Mouse (Mus musculus) lung, postnatal 10 days (tissue): ENCODE measurements around the gene Zfp1.

Experiments used
- DNase-seq: peaks from one replicate; pipeline ENCODE4 v3.0.0; 2021

Zfp1 gene

DNA sequence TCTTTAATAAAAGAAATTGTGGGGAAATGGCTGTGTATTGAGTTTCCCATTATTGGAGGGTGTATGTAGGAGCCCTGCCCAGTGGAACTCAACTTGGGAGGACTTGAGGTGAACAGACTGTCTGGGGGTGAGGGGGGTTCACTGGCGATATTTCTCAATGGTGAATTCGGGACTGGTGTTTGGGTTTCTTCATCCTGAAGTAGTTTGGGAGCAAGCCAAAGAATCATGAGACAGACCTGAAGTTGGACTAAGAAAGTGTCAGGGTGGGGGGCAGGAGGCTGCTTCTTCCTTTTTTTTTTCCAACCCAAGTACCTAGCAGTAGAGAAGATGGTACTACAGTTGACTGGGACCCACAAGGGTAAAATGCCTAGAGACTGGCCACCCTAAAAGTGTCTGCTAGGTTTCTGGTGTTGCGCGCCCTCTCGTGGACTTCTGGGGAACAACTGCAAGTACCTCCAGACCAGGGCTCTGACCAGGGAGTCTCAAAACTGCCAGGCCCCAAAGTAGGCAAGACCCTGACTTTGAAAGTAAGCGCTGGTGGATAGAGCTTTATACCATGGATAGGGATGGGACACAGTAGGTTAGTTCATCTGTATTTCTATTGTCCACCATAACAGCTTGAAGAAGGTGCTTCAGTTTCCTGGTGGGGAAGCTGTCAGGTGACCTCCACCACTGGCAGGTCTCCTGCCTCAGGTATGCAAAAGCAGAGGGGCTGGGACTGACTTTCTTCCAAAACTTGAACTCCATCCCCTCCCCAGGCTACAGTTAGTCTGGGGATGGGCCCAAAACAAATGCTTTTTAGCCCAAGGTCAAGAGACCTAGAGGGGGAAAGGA, 17.3 kb upstream of the Zfp1 start:
- peak; percentile 82 for DNase-seq

DNA sequence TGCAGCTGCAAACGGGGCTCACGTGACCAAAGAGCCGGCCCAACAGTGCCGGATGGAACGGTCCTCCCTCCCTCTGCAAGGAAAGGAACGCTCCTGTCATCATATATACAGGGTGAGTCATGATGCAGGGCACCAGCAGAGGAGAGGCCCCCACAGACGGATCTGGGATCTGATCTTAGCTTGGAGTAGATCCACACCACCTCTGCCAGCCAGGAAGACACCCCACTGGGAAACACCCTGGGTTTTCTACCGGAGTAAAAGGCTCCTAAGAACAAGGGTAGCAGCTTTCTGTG, 16.7 kb upstream of the Zfp1 start:
- no peak for DNase-seq

DNA sequence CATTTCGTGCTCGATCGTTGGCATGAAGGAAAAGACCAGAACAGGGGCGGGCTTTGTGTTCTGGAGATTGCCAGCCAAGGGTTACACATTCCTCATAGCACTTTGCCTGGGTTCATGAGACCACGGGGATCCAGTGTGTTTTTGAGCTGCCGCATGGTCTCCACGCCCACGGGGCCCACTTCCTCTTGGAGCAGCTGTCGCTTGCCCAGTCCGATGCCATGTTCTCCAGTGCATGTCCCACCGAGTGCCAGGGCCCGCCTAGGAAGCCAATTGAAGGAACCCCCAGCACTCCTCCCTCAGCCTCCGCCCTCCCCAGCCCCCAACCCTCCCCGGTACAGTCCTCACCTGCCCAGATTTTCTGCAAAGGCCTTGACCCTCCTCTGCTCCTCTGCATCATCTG, 16.3 kb upstream of the Zfp1 start:
- DNase-seq: no peak

DNA sequence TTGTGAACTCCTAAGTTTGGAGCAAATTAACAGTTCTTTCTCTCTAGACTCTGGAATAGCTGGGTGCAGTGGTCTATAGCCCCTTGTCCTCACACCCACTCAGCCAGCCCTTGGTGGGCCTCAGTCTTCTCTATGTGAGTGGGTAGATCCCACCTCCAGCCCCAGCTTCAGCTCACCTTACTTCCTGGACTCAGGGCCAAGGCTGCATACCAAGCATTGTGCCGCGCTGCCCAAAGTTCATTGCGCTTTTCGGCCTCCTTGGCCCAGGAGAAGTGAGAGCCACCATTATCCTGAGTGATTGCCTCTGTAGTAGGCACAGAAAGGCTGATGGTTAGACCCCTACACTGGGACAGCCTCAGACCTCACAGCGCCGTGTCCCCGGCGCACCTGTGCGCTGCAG, 15.3 kb upstream of the Zfp1 start:
- DNase-seq: no peak

DNA sequence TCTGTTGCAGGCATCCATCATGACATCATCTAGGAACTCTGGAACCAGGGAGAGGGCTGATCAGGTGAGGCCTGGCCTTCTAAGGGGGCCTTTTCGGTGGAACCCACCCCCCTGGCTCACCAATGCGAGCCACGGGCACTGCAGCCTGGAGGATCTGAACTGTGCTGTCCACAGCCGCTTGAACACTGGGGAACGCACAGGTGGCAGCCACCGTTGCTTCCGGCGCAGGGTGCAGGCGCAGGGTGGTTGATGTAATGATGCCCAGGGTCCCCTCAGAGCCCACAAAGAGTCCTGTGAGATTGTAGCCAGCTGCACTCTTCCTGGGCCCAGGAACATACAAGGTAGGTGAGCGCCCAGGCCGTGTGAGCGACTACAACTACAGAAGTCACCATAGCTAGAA, 14.8 kb upstream of the Zfp1 start:
- DNase-seq: no peak

DNA sequence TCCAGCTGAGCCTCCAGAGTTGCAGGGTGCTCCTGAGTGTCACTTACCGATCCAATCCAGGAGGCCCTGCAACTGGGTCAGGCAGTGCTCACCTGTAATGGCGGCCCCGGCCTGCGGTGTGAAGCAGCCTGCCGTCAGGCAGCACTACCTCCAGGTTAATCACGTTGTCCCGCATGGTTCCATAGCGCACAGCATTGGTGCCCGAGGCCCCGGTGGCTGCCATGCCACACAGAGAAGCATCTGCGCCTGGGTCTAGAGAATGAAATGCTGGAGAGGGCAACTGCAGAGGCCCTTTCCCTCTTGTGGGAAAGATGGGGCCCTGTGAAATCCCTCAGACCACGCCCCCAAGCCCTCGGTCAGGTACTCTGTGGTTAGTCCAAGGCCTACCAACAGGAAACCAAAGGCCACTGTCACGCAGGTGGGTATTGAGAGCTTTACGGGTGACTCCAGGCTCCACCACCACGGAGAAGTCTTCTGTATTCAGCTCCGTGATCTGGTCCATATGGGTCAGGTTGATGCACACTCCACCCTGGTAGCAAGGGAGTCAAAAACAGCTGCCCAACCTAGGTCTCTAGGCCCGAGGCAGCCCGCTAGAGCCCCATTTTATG, 14.2 kb upstream of the Zfp1 start:
- no peak for DNase-seq

DNA sequence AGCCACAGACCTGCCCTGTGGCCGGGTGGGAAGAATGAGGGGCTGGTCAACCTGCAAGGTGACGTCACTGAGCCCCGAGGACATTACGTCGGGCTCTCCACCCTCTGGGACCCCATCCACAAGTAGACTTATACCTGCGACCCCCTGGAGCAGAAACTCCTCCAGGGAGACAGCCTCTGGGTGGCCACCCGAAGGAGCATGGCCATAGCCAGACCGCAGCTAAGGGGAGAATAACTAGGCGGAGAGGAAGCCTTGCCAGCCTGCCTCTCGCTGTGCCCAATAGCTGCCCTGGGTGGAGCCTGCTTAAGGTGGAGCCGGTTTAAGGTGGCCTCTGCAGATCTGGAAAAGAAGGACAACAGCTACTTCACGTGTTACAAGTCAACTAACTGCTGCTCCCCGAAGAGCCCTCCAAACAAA, 13.1 kb upstream of the Zfp1 start, which contains the start of gene Ldhd:
TSS of gene Ldhd (minus strand) at position 270 of the 417 bp plus-strand sequence.
- peak; percentile 69 for DNase-seq

DNA sequence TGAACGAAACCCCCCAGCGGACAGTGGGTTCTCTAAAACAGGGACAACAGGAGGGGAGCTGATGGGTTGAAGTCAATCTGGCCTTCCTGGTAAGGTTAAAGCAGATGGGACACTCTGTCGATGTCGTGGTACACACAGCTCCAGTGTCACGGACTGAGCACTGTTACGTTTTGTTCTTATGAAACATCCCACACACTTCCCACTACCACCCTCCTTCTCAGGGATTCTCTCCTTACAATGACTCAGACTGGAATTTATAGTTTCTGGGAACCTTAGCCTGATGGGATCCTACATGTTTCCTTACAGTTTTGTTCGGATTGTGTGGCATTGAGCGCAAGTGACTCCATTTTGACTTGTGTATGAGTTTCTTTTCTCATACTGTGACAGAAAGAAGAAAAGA, 11.6 kb upstream of the Zfp1 start:
- no peak for DNase-seq

DNA sequence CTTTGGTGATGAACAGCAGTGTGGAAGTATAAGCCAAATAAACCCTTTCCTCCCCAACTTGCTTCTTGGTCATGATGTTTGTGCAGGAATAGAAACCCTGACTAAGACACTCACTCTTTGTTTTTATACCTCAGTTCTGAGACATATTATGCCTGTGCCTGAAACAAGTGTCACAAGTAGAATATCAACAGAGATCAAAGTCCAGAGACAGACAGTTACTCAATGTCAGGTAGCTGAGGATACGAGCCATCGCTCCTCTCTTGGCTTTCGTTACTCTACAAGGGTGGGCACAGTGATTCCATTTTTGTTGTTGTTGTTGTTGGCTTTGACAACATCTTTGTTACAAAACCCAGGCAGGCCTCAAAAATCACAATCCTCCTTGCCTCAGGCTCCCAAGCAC, 10.2 kb upstream of the Zfp1 start:
- DNase-seq: no peak

DNA sequence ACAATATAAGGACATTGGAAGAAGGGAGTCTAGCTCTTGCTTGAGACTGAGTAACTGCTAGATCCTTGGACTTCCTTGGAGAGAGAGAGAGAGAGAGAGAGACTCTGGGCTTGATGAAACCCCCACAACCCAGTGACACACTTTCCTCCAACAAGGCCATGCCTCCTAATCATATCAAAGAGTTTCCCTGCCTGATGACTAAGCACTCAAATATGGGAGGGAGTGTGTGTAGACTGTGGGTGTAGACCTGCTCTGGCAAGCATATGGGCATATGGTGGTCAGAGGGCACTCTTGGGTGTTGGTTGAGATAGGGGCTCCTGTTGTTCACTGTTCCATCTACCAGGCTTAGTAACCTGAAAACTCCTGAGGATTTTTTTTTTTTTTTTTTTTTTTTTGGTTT, 5.1 kb upstream of the Zfp1 start:
- DNase-seq: no peak

DNA sequence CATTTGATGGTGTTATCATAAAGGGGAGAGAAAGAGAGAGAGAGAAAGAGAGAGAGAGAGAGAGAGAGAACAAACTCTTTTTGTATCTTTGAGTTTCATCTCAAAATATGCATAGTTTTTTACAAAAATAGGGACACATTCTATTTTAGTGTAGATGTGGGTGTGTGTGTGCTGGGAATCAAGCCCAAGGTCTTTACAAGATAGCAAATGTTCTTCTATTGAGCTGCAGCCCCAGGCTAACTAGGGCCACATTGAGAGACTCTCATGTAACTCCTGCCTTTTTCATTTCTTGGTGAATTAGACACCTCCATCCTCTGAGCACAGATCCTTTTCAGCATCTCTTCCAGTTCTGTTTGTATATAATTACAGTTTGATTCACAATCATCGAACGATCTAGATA, 2.1 kb upstream of the Zfp1 start:
- DNase-seq: no peak

DNA sequence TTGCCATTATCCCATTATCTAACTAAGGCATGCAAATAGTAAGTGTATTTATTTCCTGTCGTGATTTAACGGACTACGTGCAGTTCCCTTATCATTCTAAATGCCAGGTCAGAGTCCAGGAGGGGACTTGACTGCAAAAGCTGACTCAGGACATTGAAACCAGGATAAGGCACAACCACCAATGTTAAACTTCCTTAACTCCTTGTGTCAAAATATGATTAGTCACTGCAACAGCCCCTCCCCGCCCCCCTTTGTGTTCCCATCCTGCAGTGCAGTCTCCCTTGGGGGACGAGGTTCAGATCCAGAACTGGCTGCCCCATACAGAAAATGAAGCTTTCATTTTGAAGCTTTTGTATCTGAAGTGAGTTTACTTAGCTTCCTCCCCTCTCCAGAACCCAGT, 705 bp upstream of the Zfp1 start:
- DNase-seq: peak; percentile 43

DNA sequence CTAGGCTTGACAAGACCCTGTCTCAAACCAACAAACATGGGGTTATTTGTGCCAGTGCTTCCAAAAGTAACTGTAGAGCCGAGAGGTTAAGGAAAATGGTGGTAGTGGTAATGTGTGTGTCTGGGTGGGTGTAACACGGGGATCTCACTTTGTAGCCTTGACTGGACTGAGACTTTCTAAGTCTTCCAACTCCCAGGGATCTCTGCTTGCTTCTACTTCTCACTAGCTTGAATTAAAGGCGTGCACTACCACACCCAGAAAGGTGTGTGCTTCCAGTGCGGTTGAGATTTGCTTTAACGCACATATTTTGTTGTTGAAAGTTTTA, 300 bp upstream of the Zfp1 start:
- no peak for DNase-seq

DNA sequence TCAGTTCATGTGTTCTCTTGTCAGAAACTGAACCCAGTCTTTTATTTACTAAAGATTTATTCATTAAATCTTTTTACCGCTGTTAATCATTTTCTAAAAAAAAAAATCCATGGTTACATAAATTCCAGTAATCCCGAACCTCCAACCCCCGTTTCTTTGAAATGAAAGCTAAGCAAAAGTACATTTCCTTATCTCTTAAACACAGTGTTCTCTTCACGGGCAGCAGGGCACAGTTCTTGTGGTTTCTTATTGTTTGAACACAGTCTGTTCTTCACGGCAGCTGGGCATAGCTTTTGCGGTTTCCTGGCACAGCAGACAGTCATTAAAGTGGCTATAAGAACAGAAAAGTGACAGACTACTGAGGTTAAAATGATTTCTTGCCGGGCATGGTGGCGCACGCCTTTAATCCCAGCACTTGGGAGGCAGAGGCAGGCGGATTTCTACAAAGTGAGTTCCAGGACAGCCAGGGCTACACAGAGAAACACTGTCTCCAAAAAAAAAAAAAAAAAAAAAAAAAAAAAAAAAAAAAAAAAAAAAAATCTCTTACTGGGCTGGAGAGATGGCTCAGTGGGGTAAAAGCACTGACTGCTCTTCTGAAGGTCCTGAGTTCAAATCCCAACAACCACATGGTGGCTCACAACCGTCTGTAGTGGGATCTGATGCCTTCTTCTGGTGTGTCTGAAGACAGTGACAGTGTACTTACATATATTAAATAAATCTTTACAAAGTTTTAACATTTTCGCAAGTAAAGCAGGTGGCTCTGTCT, 1.3 kb downstream of the Zfp1 start:
- DNase-seq: peak; percentile 38

DNA sequence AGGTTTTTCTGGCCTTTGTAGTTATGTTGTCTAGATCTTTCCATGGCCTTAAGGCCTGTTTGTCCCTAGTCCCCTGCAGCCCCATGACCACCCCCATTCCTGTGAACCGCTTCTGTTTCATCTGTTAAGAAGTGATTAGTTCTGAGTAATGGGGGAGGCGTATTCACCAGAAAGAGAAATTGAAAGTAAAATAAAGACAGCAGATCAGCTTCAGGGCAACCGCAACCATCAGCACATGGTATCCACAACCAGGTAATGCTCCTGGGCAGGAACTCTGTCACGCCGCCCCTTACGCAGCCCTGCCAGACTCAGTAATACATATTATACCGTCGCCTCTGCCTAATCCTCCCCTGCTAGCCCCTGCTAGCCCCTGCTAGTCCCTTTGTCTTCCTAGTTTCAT, 2.5 kb downstream of the Zfp1 start:
- no peak for DNase-seq

DNA sequence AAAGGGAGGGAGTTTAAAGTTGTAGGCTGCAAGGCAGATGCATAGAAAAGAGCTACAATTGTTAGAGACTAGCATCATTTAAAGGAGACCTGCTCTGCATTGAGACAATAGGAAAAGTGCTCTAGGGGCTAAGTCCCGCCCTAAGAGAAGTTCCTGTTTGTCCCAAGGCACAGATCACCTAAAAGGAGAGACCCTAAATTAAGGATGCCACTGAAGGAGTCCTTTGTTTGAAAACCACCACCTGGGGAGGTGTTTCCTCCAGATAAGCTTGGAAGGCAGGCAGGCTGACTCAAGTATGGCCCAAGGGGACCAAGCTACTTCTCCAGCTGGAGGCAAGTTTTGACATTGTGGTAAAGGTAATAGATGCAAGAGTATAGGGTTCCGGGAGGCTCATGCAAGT, 5.6 kb downstream of the Zfp1 start:
- no peak for DNase-seq

DNA sequence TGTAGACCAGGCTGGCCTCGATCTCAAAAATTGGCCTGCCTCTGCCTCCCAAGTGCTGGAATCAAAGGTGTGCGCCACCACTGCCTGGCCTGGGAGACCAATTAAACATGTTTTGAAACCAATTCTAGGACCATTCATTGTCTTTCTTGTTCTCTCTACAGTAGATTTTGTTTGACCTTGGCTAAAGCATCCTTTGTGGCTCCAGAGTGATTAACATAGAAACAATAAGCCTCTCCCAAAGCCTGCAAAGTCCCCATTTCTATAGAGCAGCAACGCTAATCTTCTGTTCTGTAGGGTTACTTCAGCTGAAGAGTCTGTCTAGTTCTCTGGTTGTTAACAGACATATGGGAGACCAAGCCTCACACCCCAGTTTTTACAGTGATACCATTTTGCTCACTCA, 7.5 kb downstream of the Zfp1 start:
- DNase-seq: no peak

DNA sequence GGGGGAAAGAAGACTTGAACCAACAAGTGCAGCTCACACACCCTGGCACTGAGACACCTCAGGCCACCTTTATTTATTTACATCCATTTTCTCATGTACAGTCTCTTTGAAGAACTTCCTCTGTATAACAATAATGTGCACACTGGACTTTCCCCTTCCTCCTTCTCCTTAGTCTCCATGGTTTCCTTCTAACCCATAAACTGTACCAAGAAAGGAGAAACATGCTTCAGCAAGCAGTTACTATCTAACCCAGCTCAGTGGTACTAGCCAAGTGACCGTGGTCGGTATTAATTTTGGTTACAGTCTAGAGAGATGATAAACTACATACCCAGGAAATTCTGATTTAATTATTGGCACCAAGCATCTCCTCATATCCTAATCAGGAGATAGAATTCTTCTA, 10.3 kb downstream of the Zfp1 start:
- DNase-seq: no peak

DNA sequence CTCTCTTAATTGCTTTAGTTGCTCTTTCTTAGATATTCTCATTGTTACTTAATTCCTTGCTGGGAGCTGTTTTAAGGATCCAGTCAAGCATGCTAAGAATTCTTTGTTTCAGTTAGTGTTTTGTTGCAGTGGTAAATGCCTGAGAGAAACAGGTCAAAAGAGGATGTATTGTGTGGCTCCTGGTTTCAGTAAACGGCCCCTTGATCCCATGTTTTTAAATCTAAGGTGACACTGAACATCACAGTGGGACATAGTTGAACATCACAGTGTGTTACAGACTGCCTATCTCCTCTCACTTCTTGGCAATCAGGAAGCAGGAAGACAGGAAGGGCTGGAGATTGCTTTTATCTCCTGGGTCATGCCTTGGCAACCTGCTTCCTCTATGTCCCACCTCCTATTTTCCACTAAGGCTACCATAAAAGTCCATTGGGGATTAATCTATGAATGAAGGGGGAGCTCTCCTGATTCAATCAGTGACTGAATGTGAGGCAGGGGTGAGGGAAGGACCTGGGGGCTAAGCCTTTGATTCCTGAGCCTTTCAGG, 14.2 kb downstream of the Zfp1 start:
- DNase-seq: no peak

DNA sequence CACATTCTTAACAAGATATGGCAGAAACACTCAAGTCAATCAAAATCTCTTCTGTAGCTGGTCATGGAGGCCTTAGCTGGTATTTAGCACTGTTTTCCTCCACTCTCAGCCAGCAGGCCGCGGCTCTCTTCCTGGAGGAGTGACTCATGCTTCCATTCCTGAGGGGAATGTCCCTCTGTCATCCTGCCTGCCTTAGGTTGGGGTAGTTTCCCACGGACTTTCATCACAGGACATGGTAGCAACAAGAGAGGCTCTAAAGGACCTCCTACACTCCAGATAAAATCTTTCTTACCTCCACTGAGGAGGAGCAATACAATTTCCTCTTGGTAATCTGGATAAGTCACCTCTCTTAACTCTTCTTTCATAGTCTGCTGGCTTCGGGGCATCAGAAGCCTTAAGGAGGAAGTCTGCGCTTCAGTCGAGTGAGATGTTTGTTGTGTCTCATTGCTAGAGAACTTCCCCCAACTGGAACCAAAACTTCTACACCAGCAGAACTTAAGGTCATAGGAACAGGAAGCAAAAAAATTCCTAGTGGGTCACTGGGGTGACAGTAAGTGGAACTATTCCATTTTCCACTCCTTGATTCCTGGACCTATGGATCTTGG, 15.7 kb downstream of the Zfp1 start:
- DNase-seq: peak; percentile 8

DNA sequence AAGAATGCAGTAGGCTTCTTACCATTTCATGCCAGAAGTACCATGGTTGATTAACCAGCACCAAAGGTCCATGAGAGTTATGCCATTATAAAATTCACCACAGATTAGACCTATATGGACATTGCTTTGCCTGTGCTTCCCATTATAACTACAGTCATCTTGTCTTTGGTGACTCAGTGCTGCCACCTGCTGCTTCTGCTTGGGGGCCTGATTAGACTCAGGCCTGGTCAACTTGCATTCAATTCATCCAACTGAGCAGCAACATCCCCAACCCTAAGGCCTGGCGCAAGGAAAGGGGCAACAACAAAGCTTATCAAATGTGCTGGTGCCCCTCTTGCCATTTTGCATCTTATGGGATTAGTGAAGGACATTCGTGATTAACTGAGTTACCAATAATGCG, 19.3 kb downstream of the Zfp1 start:
- peak; percentile 87 for DNase-seq

DNA sequence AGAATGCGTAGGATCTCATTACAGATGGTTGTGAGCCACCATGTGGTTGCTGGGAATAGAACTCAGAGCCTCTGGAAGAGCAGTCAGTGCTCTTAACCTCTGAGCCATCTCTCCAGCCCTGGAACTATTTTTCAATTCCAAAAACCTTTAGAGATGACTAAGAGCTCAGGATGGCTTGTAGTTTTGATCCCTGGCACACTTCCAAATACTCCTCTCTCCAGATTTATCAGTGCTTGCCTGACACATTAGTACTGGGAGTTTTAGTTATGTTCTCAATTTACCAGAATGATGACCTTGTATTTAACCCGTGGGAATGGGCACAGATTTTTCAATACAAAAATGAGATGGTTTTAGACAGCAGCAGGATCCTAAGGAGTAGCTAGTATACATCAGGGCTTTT, 23.6 kb downstream of the Zfp1 start:
- no peak for DNase-seq

DNA sequence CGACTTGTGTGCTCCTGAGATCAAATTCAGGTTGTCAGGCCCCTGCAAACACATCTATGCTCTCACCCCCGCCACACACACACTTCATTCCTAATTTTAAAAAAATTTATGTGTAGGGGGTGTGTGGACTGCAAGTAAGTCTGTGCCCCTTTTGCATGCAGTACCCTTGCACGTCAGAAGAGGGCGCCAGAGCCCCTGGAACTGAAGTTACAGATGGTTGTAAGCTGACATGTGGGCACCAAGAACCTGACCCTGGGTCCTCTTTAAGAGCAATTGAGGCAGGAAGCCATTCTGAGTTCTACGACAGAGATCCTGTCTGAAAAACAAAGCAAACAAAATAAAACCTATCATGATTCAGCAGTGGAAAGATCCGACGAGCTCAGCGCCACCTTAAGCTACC, 33.0 kb downstream of the Zfp1 start:
- peak; percentile 21 for DNase-seq

DNA sequence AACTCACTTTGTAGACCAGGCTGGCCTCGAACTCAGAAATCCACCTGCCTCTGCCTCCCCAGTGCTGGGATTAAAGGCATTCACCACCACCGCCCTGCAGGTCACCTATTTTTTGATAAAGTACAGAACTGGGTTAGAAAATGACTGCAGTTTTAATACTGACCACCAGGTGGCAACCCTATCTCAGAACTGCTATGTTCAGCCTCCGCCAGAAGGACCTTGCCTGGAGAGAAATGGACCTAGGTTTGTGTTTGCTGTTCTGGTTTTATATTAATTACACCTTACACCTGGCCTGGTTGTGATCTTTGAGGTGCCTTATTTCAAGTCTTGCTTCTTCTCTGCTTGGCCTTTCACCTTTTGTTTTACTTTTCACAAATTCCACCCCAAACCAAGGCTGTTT, 34.9 kb downstream of the Zfp1 start:
- DNase-seq: peak; percentile 79
